Mouse (Mus musculus): Measurements from ENCODE around the gene Lin52. TPM values are rescaled to one million over a fixed set of nuclear protein-coding genes. Genes with fewer than 3 reads are reported as not detected.

Gene Lin52
- polyA plus RNA-seq, 1 experiment = 3.6 TPM

- H3K4me2 ChIP-seq (ENCODE audit: low read depth) = no peak within 1 kb of the TSS
- peaks cover 68% of the 10 kb centered on the region for H3K27me3 ChIP-seq (ENCODE audit: control insufficient read depth, insufficient read depth, insufficient read length)
- no peak within 1 kb of the TSS for H3K4me3 ChIP-seq
- H3K79me2 ChIP-seq (ENCODE audit: control insufficient read depth, insufficient read depth) = no peaks in the 10 kb centered on the region
- H3ac ChIP-seq (ENCODE audit: control insufficient read depth, insufficient read length) = no peak within 1 kb of the TSS
- no peaks in the 10 kb centered on the region for H3K36me3 ChIP-seq (ENCODE audit: control insufficient read depth, insufficient read depth)
- TF ChIP-seq POLR2AphosphoS2 (IDR thresholded peaks at IDR 0.05; ENCODE audit: insufficient read length, low read depth) (no peak), MYOD1 (IDR thresholded peaks at IDR 0.05; ENCODE audit: control insufficient read depth in 1 of 3, insufficient read length in 2 of 3, low read depth in 2 of 3) (no peak), USF1 (IDR thresholded peaks at IDR 0.05; ENCODE audit: low read depth) (no peak), E2F4 (IDR thresholded peaks at IDR 0.05; ENCODE audit: insufficient read depth) (no peak), POLR2A (IDR thresholded peaks at IDR 0.05; ENCODE audit: insufficient read length, low read depth) (no peak), REST (IDR thresholded peaks at IDR 0.05; ENCODE audit: insufficient read depth, insufficient read length) (no peak), TCF3 (IDR thresholded peaks at IDR 0.05; ENCODE audit: insufficient read length, low read depth) (no peak), CEBPB (IDR thresholded peaks at IDR 0.05; ENCODE audit: insufficient read depth, poor library complexity, severe bottlenecking) (no peak), MAX (IDR thresholded peaks at IDR 0.05; ENCODE audit: low read depth) (no peak), SRF (IDR thresholded peaks at IDR 0.05; ENCODE audit: control insufficient read depth, insufficient read length, low read depth) (no peak), MYOG (IDR thresholded peaks at IDR 0.05; ENCODE audit: control insufficient read depth in 1 of 3, insufficient read depth in 1 of 3, insufficient read length in 2 of 3, low read depth in 2 of 3) (no peak), TCF12 (IDR thresholded peaks at IDR 0.05; ENCODE audit: insufficient read depth, poor library complexity, severe bottlenecking) (no peak)
Observed at GRCm38 (mm10) chr12:84569336-84569970, 118.2 kb downstream of the Lin52 start, which contains the start of gene Vsx2. Gene Vsx2, plus strand, starts transcription at chr12:84569762.

GRCm38 (mm10) chr12:84569976-84570693 is 118.9 kb downstream of the Lin52 start:
- no peak for TF ChIP-seq MYOD1 (IDR thresholded peaks at IDR 0.05; ENCODE audit: control insufficient read depth in 1 of 3, insufficient read length in 2 of 3, low read depth in 2 of 3)
- no peak for TF ChIP-seq MYOG (IDR thresholded peaks at IDR 0.05; ENCODE audit: control insufficient read depth in 1 of 3, insufficient read depth in 1 of 3, insufficient read length in 2 of 3, low read depth in 2 of 3)
- no peak for TF ChIP-seq TCF3 (IDR thresholded peaks at IDR 0.05; ENCODE audit: insufficient read length, low read depth)
- TF ChIP-seq POLR2AphosphoS2 (IDR thresholded peaks at IDR 0.05; ENCODE audit: insufficient read length, low read depth) = no peak
- TF ChIP-seq E2F4 (IDR thresholded peaks at IDR 0.05; ENCODE audit: insufficient read depth) = no peak
- TF ChIP-seq MAX (IDR thresholded peaks at IDR 0.05; ENCODE audit: low read depth) = no peak
- TF ChIP-seq SRF (IDR thresholded peaks at IDR 0.05; ENCODE audit: control insufficient read depth, insufficient read length, low read depth) = no peak
- no peak for TF ChIP-seq TCF12 (IDR thresholded peaks at IDR 0.05; ENCODE audit: insufficient read depth, poor library complexity, severe bottlenecking)
- TF ChIP-seq POLR2A (IDR thresholded peaks at IDR 0.05; ENCODE audit: insufficient read length, low read depth) = no peak
- TF ChIP-seq CEBPB (IDR thresholded peaks at IDR 0.05; ENCODE audit: insufficient read depth, poor library complexity, severe bottlenecking) = no peak
- no peak for TF ChIP-seq REST (IDR thresholded peaks at IDR 0.05; ENCODE audit: insufficient read depth, insufficient read length)
- no peak for TF ChIP-seq USF1 (IDR thresholded peaks at IDR 0.05; ENCODE audit: low read depth)
- Histone ChIP-seq H3K4me2 (ENCODE audit: low read depth) (no peak overlapping the region), H3K4me3 (no peak overlapping the region), H3K27me3 (ENCODE audit: control insufficient read depth, insufficient read depth, insufficient read length) (peaks cover 62% of the 10 kb centered on the region), H3K79me2 (ENCODE audit: control insufficient read depth, insufficient read depth) (no peaks in the 10 kb centered on the region), H3K36me3 (ENCODE audit: control insufficient read depth, insufficient read depth) (no peaks in the 10 kb centered on the region), H3ac (ENCODE audit: control insufficient read depth, insufficient read length) (no peak overlapping the region)

- H3ac ChIP-seq (ENCODE audit: control insufficient read depth, insufficient read length) = no peak overlapping the region
- H3K27me3 ChIP-seq (ENCODE audit: control insufficient read depth, insufficient read depth, insufficient read length) = peaks cover 61% of the 10 kb centered on the region
- no peaks in the 10 kb centered on the region for H3K79me2 ChIP-seq (ENCODE audit: control insufficient read depth, insufficient read depth)
- no peak overlapping the region for H3K4me2 ChIP-seq (ENCODE audit: low read depth)
- H3K4me3 ChIP-seq = no peak overlapping the region
- no peaks in the 10 kb centered on the region for H3K36me3 ChIP-seq (ENCODE audit: control insufficient read depth, insufficient read depth)
- TF ChIP-seq POLR2AphosphoS2 (IDR thresholded peaks at IDR 0.05; ENCODE audit: insufficient read length, low read depth) = no peak
- TF ChIP-seq CEBPB (IDR thresholded peaks at IDR 0.05; ENCODE audit: insufficient read depth, poor library complexity, severe bottlenecking) = no peak
- TF ChIP-seq TCF3 (IDR thresholded peaks at IDR 0.05; ENCODE audit: insufficient read length, low read depth) = no peak
- no peak for TF ChIP-seq USF1 (IDR thresholded peaks at IDR 0.05; ENCODE audit: low read depth)
- no peak for TF ChIP-seq REST (IDR thresholded peaks at IDR 0.05; ENCODE audit: insufficient read depth, insufficient read length)
- no peak for TF ChIP-seq MAX (IDR thresholded peaks at IDR 0.05; ENCODE audit: low read depth)
- no peak for TF ChIP-seq POLR2A (IDR thresholded peaks at IDR 0.05; ENCODE audit: insufficient read length, low read depth)
- no peak for TF ChIP-seq TCF12 (IDR thresholded peaks at IDR 0.05; ENCODE audit: insufficient read depth, poor library complexity, severe bottlenecking)
- TF ChIP-seq E2F4 (IDR thresholded peaks at IDR 0.05; ENCODE audit: insufficient read depth) = no peak
- no peak for TF ChIP-seq SRF (IDR thresholded peaks at IDR 0.05; ENCODE audit: control insufficient read depth, insufficient read length, low read depth)
- TF ChIP-seq MYOG (IDR thresholded peaks at IDR 0.05; ENCODE audit: control insufficient read depth in 1 of 3, insufficient read depth in 1 of 3, insufficient read length in 2 of 3, low read depth in 2 of 3) = no peak
Observed at GRCm38 (mm10) chr12:84570694-84571415, 119.6 kb downstream of the Lin52 start.

Measured in myocyte (in vitro differentiated cells).